Mouse (Mus musculus) olfactory bulb, adult 2 months (tissue): ENCODE measurements around the gene Slc12a5.

Experiments used
- CTCF ChIP-seq: fragments of 200-500 bp; IDR thresholded peaks from 2 replicates; pipeline ENCODE4 v1.5.1; 2012; ENCODE audit warnings: low read depth, mild to moderate bottlenecking, low read length, moderate library complexity; ENCODE audit not compliant: insufficient read depth
- POLR2A ChIP-seq: fragments of 200-500 bp; IDR thresholded peaks from 2 replicates; pipeline ENCODE4 v1.6.1; 2012; ENCODE audit warnings: mild to moderate bottlenecking, low read depth, low read length, moderate library complexity; ENCODE audit not compliant: insufficient read depth

DNA sequence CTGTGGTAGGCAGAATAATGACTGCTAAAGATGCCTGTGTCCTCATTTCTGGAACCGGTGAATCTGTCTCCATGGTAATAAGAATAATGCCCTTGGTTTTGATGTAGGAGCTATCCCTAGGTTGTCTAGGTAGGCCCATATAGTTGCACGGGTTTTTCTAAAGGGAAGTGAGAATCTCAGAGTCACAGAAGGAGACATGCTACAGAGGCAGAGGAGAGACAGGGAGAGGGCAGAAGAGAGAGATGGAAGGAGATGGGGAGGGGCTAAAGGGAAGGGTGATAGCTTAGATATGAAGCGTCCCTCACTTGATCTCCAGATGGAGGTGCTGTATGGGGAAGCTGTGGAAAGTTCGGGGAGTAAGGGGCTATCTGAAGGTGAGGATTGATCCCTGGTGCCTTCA, 76.8 kb downstream of the Slc12a5 start:
- TF ChIP-seq POLR2A (no peak), CTCF (no peak)
